Mouse (Mus musculus) macrophage (primary cell): Measurements from ENCODE around the gene Tbc1d19. TPM values are rescaled to one million over a fixed set of nuclear protein-coding genes. Genes with fewer than 3 reads are reported as not detected.

Experiments
- H3K27ac ChIP-seq: fragments of 350-480 bp; formaldehyde crosslinking; 2 replicates; pipeline ENCODE4 v1.9.0; 2021
- H3K36me3 ChIP-seq: fragments of 350-480 bp; formaldehyde crosslinking; 2 replicates; pipeline ENCODE4 v1.9.0; 2021; ENCODE audit errors: inconsistent target
- H3K4me3 ChIP-seq: fragments of 350-480 bp; formaldehyde crosslinking; 2 replicates; pipeline ENCODE4 v1.9.0; 2021; ENCODE audit errors: inconsistent target
- H3K79me2 ChIP-seq: fragments of 350-480 bp; formaldehyde crosslinking; 2 replicates; pipeline ENCODE4 v1.9.0; 2021; ENCODE audit errors: inconsistent target
- WGBS: methylation state at CpG from one replicate; pipeline ENCODE4 v1.1.7; 2026; ENCODE audit warnings: inconsistent platforms; ENCODE audit not compliant: missing documents; 5-methylcytosine and 5-hydroxymethylcytosine counted together
- polyA plus RNA-seq: library from polyadenylated mRNA; stranded (reverse); fragments of 250-400 nt; gene quantifications from 3 replicates; pipeline ENCODE4 v1.2.4, GENCODE M21; 2018; ENCODE audit warnings: inconsistent platforms

The Tbc1d19 gene
- polyA plus RNA-seq, 1 experiment from 2014 or later = 24.8 TPM

GRCm38 (mm10) chr5:53865146-53865545, 55.7 kb downstream of the Tbc1d19 start:
- Histone ChIP-seq H3K79me2 (no peaks in the 10 kb centered on the region), H3K4me3 (no peak overlapping the region), H3K27ac (no peak overlapping the region), H3K36me3 (no peaks in the 10 kb centered on the region)
- whole genome bisulfite sequencing = 89% methylated on average over 5 of the region's 5 CpGs

GRCm38 (mm10) chr5:53865991-53866390, 56.6 kb downstream of the Tbc1d19 start:
- Histone ChIP-seq H3K4me3 (no peak overlapping the region), H3K79me2 (no peaks in the 10 kb centered on the region), H3K27ac (no peak overlapping the region), H3K36me3 (no peaks in the 10 kb centered on the region)
- 88% methylated on average over 6 of the region's 6 CpGs for WGBS

- no peaks in the 10 kb centered on the region for H3K36me3 ChIP-seq
- H3K27ac ChIP-seq = no peak overlapping the region
- H3K4me3 ChIP-seq = no peak overlapping the region
- 41% methylated on average over 4 of the region's 6 CpGs for WGBS
- H3K79me2 ChIP-seq = no peaks in the 10 kb centered on the region
Measured at GRCm38 (mm10) chr5:53871665-53872312, 62.4 kb downstream of the Tbc1d19 start.

GRCm38 (mm10) chr5:53874966-53875365, 65.6 kb downstream of the Tbc1d19 start:
- Histone ChIP-seq H3K79me2 (no peaks in the 10 kb centered on the region), H3K27ac (no peak overlapping the region), H3K4me3 (no peak overlapping the region), H3K36me3 (no peaks in the 10 kb centered on the region)
- WGBS = 97% methylated on average over 3 of the region's 3 CpGs

GRCm38 (mm10) chr5:53880724-53881123, 71.3 kb downstream of the Tbc1d19 start:
- WGBS = 76% methylated on average over 4 of the region's 4 CpGs
- Histone ChIP-seq H3K27ac (no peak overlapping the region), H3K79me2 (no peaks in the 10 kb centered on the region), H3K36me3 (no peaks in the 10 kb centered on the region), H3K4me3 (no peak overlapping the region)

- Histone ChIP-seq H3K36me3 (no peaks in the 10 kb centered on the region), H3K79me2 (no peaks in the 10 kb centered on the region), H3K27ac (no peak overlapping the region), H3K4me3 (no peak overlapping the region)
- WGBS = 97% methylated on average over 4 of the region's 4 CpGs
Measured at GRCm38 (mm10) chr5:53881381-53881990, 72.1 kb downstream of the Tbc1d19 start.

GRCm38 (mm10) chr5:53901406-53901805, 92.0 kb downstream of the Tbc1d19 start:
- 96% methylated on average over 9 of the region's 9 CpGs for WGBS
- Histone ChIP-seq H3K27ac (no peak overlapping the region), H3K36me3 (no peaks in the 10 kb centered on the region), H3K4me3 (no peak overlapping the region), H3K79me2 (no peaks in the 10 kb centered on the region)

GRCm38 (mm10) chr5:53902757-53903156, 93.4 kb downstream of the Tbc1d19 start:
- H3K4me3 ChIP-seq = no peak overlapping the region
- no peaks in the 10 kb centered on the region for H3K79me2 ChIP-seq
- WGBS = 96% methylated on average over 3 of the region's 3 CpGs
- no peaks in the 10 kb centered on the region for H3K36me3 ChIP-seq
- no peak overlapping the region for H3K27ac ChIP-seq

- H3K4me3 ChIP-seq = no peak overlapping the region
- 88% methylated on average over 3 of the region's 3 CpGs for WGBS
- no peaks in the 10 kb centered on the region for H3K36me3 ChIP-seq
- no peaks in the 10 kb centered on the region for H3K79me2 ChIP-seq
- H3K27ac ChIP-seq = no peak overlapping the region
Measured at GRCm38 (mm10) chr5:53909201-53909600, 99.8 kb downstream of the Tbc1d19 start.

- no peak overlapping the region for H3K27ac ChIP-seq
- no peak overlapping the region for H3K4me3 ChIP-seq
- no peaks in the 10 kb centered on the region for H3K79me2 ChIP-seq
- WGBS = 88% methylated on average over 2 of the region's 2 CpGs
- H3K36me3 ChIP-seq = no peaks in the 10 kb centered on the region
Measured at GRCm38 (mm10) chr5:53920416-53920815, 111.0 kb downstream of the Tbc1d19 start.

- no peaks in the 10 kb centered on the region for H3K36me3 ChIP-seq
- 89% methylated on average over 10 of the region's 10 CpGs for WGBS
- H3K79me2 ChIP-seq = no peaks in the 10 kb centered on the region
- H3K4me3 ChIP-seq = no peak overlapping the region
- H3K27ac ChIP-seq = no peak overlapping the region
Measured at GRCm38 (mm10) chr5:53922149-53922904, 112.9 kb downstream of the Tbc1d19 start.

GRCm38 (mm10) chr5:53924005-53924404, 114.6 kb downstream of the Tbc1d19 start:
- no peaks in the 10 kb centered on the region for H3K79me2 ChIP-seq
- no peak overlapping the region for H3K4me3 ChIP-seq
- no peak overlapping the region for H3K27ac ChIP-seq
- H3K36me3 ChIP-seq = no peaks in the 10 kb centered on the region
- 87% methylated on average over 4 of the region's 4 CpGs for WGBS

- Histone ChIP-seq H3K79me2 (no peaks in the 10 kb centered on the region), H3K27ac (no peak overlapping the region), H3K4me3 (no peak overlapping the region), H3K36me3 (no peaks in the 10 kb centered on the region)
- 93% methylated on average over 11 of the region's 11 CpGs for WGBS
Measured at GRCm38 (mm10) chr5:53926301-53926855, 117.0 kb downstream of the Tbc1d19 start.

GRCm38 (mm10) chr5:53927886-53928285, 118.5 kb downstream of the Tbc1d19 start:
- no peaks in the 10 kb centered on the region for H3K79me2 ChIP-seq

GRCm38 (mm10) chr5:53928537-53928936, 119.1 kb downstream of the Tbc1d19 start:
- Histone ChIP-seq H3K4me3 (no peak overlapping the region), H3K36me3 (no peaks in the 10 kb centered on the region), H3K27ac (no peak overlapping the region), H3K79me2 (no peaks in the 10 kb centered on the region)
- 91% methylated on average over 4 of the region's 4 CpGs for WGBS

More at GRCm38 (mm10) chr5:53927886-53928285, 118.5 kb downstream of the Tbc1d19 start:
- Histone ChIP-seq H3K27ac (no peak overlapping the region), H3K36me3 (no peaks in the 10 kb centered on the region), H3K4me3 (no peak overlapping the region)
- WGBS = 65% methylated on average over 7 of the region's 7 CpGs
